ENCODE assay signal across 12 mouse cellular contexts in the genomic region with DNA sequence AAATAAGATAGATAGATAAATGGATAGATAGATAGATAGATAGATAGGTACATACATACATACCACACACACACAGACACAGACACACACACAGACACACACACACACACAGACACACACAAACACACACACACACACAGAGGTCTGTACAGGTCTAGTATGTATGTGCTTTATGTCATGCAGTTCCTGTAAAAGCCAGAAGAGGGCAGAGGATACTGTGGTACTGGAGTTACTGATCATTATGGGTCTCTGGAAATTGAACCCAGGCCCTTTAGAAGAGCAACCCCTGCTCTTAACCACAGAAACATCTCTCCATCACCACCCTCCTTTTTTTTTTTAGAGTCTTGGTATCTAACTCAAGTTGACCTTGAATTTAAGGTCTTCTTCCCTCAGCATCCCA. TPM values are rescaled to one million over a fixed set of nuclear protein-coding genes. Genes with fewer than 3 reads are reported as not detected.
DNase-seq lines count a peak whose midpoint lies in the region; ATAC-seq and TF ChIP-seq lines count a peak whose summit lies in the region.
"Had no signal": no experiment of that assay in that cellular context is flagged by ENCODE, and none has a peak within 500 bp of the region (broad histone marks: within the 10 kb centered on the region; RNA-seq: fewer than 3 reads in every experiment).

No protein-coding gene starts in this region.

- DNase-seq in forebrain, postnatal 0 days, result no peak
- DNase-seq in lung, embryonic 14.5 days, result peak; percentile 47
- no peak for DNase-seq in lung, postnatal 14 days
- peak; percentile 56 for DNase-seq in MN1 (ENCODE audit: low spot score)
- DNase-seq in left cerebral cortex, adult 8-10 months (ENCODE audit: low spot score in 2 of 2), result no peak
- DNase-seq in right cerebral cortex, postnatal 25 days, result no peak
- DNase-seq: layer of hippocampus, adult 9-11 months had no signal

- H3K4me3 ChIP-seq in forebrain, postnatal 0 days (ENCODE audit: low read depth, low read length), result no peak overlapping the region
- H3K4me3 ChIP-seq in forebrain, embryonic 16.5 days (replicated peaks; ENCODE audit: low read length), result no peak overlapping the region
- no peak overlapping the region for H3K4me3 ChIP-seq in lung, embryonic 14.5 days (ENCODE audit: low read depth, low read length)
- H3K4me3 ChIP-seq: forebrain, embryonic 13.5 days; neural tube, embryonic 13.5 days had no signal

- no peaks in the 10 kb centered on the region for H3K27me3 ChIP-seq in forebrain, postnatal 0 days (ENCODE audit: insufficient read depth, low read length)
- H3K27me3 ChIP-seq in forebrain, embryonic 16.5 days (replicated peaks; ENCODE audit: control insufficient read depth, insufficient read depth, low read length), result no peaks in the 10 kb centered on the region
- H3K27me3 ChIP-seq in lung, embryonic 14.5 days (ENCODE audit: insufficient read depth, low read length), result no peaks in the 10 kb centered on the region
- H3K27me3 ChIP-seq: forebrain, embryonic 13.5 days; neural tube, embryonic 13.5 days had no signal

- peak; percentile 50 for TF ChIP-seq CTCF in forebrain, postnatal 0 days (IDR thresholded peaks at IDR 0.05; ENCODE audit: low read depth)
- peak; percentile 54 for TF ChIP-seq CTCF in lung, embryonic 14.5 days (IDR thresholded peaks at IDR 0.05; ENCODE audit: low read depth)

- no peaks in the 10 kb centered on the region for H3K9me3 ChIP-seq in forebrain, postnatal 0 days (ENCODE audit: low read length)
- H3K9me3 ChIP-seq in forebrain, embryonic 16.5 days (ENCODE audit: control insufficient read depth, low read length), result no peaks in the 10 kb centered on the region; the same call in 1 of the 2 replicates
- H3K9me3 ChIP-seq in lung, embryonic 14.5 days (ENCODE audit: low read depth, low read length), result no peaks in the 10 kb centered on the region
- H3K9me3 ChIP-seq: forebrain, embryonic 13.5 days had no signal

- no peaks in the 10 kb centered on the region for H3K36me3 ChIP-seq in forebrain, postnatal 0 days (ENCODE audit: insufficient read depth)
- H3K36me3 ChIP-seq in forebrain, embryonic 16.5 days (ENCODE audit: control insufficient read depth, insufficient read depth), result no peaks in the 10 kb centered on the region
- 0 out of 2 replicates have a peak, but pooled peaks cover 3% of the 10 kb centered on the region for H3K36me3 ChIP-seq in lung, embryonic 14.5 days (ENCODE audit: insufficient read depth)

- H3K9ac ChIP-seq in forebrain, postnatal 0 days, result no peak overlapping the region
- no peak overlapping the region for H3K9ac ChIP-seq in forebrain, embryonic 16.5 days (replicated peaks; ENCODE audit: low read depth, low read length)
- H3K9ac ChIP-seq in lung, embryonic 14.5 days, result no peak overlapping the region
- H3K9ac ChIP-seq: forebrain, embryonic 13.5 days; neural tube, embryonic 13.5 days had no signal

- H3K27ac ChIP-seq in forebrain, postnatal 0 days (ENCODE audit: low read depth, low read length), result no peak overlapping the region
- H3K27ac ChIP-seq in forebrain, embryonic 16.5 days (ENCODE audit: low read length), result no peak overlapping the region
- H3K27ac ChIP-seq in lung, embryonic 14.5 days (ENCODE audit: low read depth), result no peak overlapping the region
- H3K27ac ChIP-seq: forebrain, embryonic 13.5 days; neural tube, embryonic 13.5 days had no signal

- ATAC-seq in forebrain, postnatal 0 days, result no peak
- ATAC-seq in forebrain, embryonic 16.5 days, result no peak
- no peak for ATAC-seq in lung, embryonic 14.5 days (ENCODE audit: insufficient read depth)
- ATAC-seq in megakaryocyte-erythroid progenitor cell, adult 5-6 weeks (replicated peaks; ENCODE audit: low FRiP score, low TSS enrichment, poor library complexity, severe bottlenecking), result 0 out of 2 replicates have a peak, but pooled peaks have one; percentile 35
- ATAC-seq: forebrain, embryonic 13.5 days had no signal

- H3K4me2 ChIP-seq in forebrain, postnatal 0 days (ENCODE audit: low read depth), result no peak overlapping the region
- no peak overlapping the region for H3K4me2 ChIP-seq in forebrain, embryonic 16.5 days (ENCODE audit: low read length)
- no peak overlapping the region for H3K4me2 ChIP-seq in lung, embryonic 14.5 days
- H3K4me2 ChIP-seq: forebrain, embryonic 13.5 days; neural tube, embryonic 13.5 days had no signal

- H3K4me1 ChIP-seq in forebrain, postnatal 0 days (ENCODE audit: insufficient read depth), result peaks cover 6% of the 10 kb centered on the region; the same call in 1 of the 2 replicates
- H3K4me1 ChIP-seq in forebrain, embryonic 16.5 days (replicated peaks; ENCODE audit: control insufficient read depth, insufficient read depth, low read length), result peaks cover 8% of the 10 kb centered on the region
- no peaks in the 10 kb centered on the region for H3K4me1 ChIP-seq in lung, embryonic 14.5 days (ENCODE audit: insufficient read depth)

RNA-seq across cellular contexts. Expression of gene Prr13, which starts 4.8 kb away (rescaled TPM):
- total RNA-seq in forebrain, postnatal 0 days (2014; rRNA removed), result 21.5 and 22.3 TPM in 2 replicates
- 69.9 and 90.9 TPM in 2 replicates for polyA plus RNA-seq in forebrain, postnatal 0 days (2015; fragmentation: Nextera tagmentation; extraction: Ambion mirVana)
- polyA plus RNA-seq in forebrain, embryonic 16.5 days (2015; fragmentation: Nextera tagmentation; extraction: Ambion mirVana), result 79.0 and 80.9 TPM in 2 replicates
- polyA plus RNA-seq in lung, embryonic 14.5 days (2014; fragmentation: Nextera tagmentation; extraction: Ambion mirVana), result 70.9 and 73.8 TPM in 2 replicates
- 61.5 and 97.6 TPM in 2 replicates for total RNA-seq in megakaryocyte-erythroid progenitor cell, adult 5-6 weeks (2014; fragmentation: Nextera tagmentation)
- 50.3 and 54.5 TPM in 2 replicates for total RNA-seq in megakaryocyte-erythroid progenitor cell, adult 5-6 weeks (2017)
- total RNA-seq in left cerebral cortex, adult 8-10 months (2022), result 10 to 100 TPM; 42.3 to 53.7 (median 44.3) TPM

RNA-seq across cellular contexts. Expression of gene Pcbp2, which starts 6.7 kb away (rescaled TPM):
- 134 and 154 TPM in 2 replicates for total RNA-seq in forebrain, postnatal 0 days (2014; rRNA removed)
- polyA plus RNA-seq in forebrain, postnatal 0 days (2015; fragmentation: Nextera tagmentation; extraction: Ambion mirVana), result 102 and 103 TPM in 2 replicates
- 144 and 149 TPM in 2 replicates for polyA plus RNA-seq in forebrain, embryonic 16.5 days (2015; fragmentation: Nextera tagmentation; extraction: Ambion mirVana)
- 280 and 281 TPM in 2 replicates for polyA plus RNA-seq in lung, embryonic 14.5 days (2014; fragmentation: Nextera tagmentation; extraction: Ambion mirVana)
- total RNA-seq in megakaryocyte-erythroid progenitor cell, adult 5-6 weeks (2014; fragmentation: Nextera tagmentation), result 749 and 832 TPM in 2 replicates
- total RNA-seq in megakaryocyte-erythroid progenitor cell, adult 5-6 weeks (2017), result 152 and 207 TPM in 2 replicates
- total RNA-seq in left cerebral cortex, adult 8-10 months (2022), result 100 to 1,000 TPM; 481 to 511 (median 488) TPM

RNA-seq across cellular contexts. Expression of gene Amhr2, which starts 18.5 kb away (rescaled TPM):
- 0.38 and 1.1 TPM in 2 replicates for total RNA-seq in forebrain, postnatal 0 days (2014; rRNA removed)
- polyA plus RNA-seq in forebrain, postnatal 0 days (2015; fragmentation: Nextera tagmentation; extraction: Ambion mirVana), result 0.34 and 0.65 TPM in 2 replicates
- polyA plus RNA-seq in forebrain, embryonic 16.5 days (2015; fragmentation: Nextera tagmentation; extraction: Ambion mirVana), result 0.32 and 0.58 TPM in 2 replicates
- 0.21 and 0.85 TPM in 2 replicates for polyA plus RNA-seq in lung, embryonic 14.5 days (2014; fragmentation: Nextera tagmentation; extraction: Ambion mirVana)
- not detected in 2 replicates for total RNA-seq in megakaryocyte-erythroid progenitor cell, adult 5-6 weeks (2014; fragmentation: Nextera tagmentation)
- total RNA-seq in megakaryocyte-erythroid progenitor cell, adult 5-6 weeks (2017), result not detected in 2 replicates
- 1 to 10 TPM in 1 of 4 experiments, under 1 TPM in 3; 0.73 to 2.0 (median 0.92) TPM for total RNA-seq in left cerebral cortex, adult 8-10 months (2022)

RNA-seq across cellular contexts. Expression of gene Gm10337, which starts 39.9 kb away (rescaled TPM):
- total RNA-seq in forebrain, postnatal 0 days (2014; rRNA removed), result not detected in 2 replicates
- polyA plus RNA-seq in forebrain, postnatal 0 days (2015; fragmentation: Nextera tagmentation; extraction: Ambion mirVana), result 3.7 and 4.2 TPM in 2 replicates
- polyA plus RNA-seq in forebrain, embryonic 16.5 days (2015; fragmentation: Nextera tagmentation; extraction: Ambion mirVana), result 17.3 and 22.2 TPM in 2 replicates
- not detected in 2 replicates for polyA plus RNA-seq in lung, embryonic 14.5 days (2014; fragmentation: Nextera tagmentation; extraction: Ambion mirVana)
- not detected in 2 replicates for total RNA-seq in megakaryocyte-erythroid progenitor cell, adult 5-6 weeks (2014; fragmentation: Nextera tagmentation)
- total RNA-seq in megakaryocyte-erythroid progenitor cell, adult 5-6 weeks (2017), result not detected in 2 replicates
- not detected for total RNA-seq in left cerebral cortex, adult 8-10 months (2022)
- polyA plus RNA-seq: lung, embryonic 16.5 days had no signal

RNA-seq across cellular contexts. Expression of gene Map3k12, which starts 53.2 kb away (rescaled TPM):
- total RNA-seq in forebrain, postnatal 0 days (2014; rRNA removed), result 75.0 and 88.9 TPM in 2 replicates
- 29.6 and 39.4 TPM in 2 replicates for polyA plus RNA-seq in forebrain, postnatal 0 days (2015; fragmentation: Nextera tagmentation; extraction: Ambion mirVana)
- polyA plus RNA-seq in forebrain, embryonic 16.5 days (2015; fragmentation: Nextera tagmentation; extraction: Ambion mirVana), result 58.7 and 69.5 TPM in 2 replicates
- polyA plus RNA-seq in lung, embryonic 14.5 days (2014; fragmentation: Nextera tagmentation; extraction: Ambion mirVana), result 13.2 and 13.9 TPM in 2 replicates
- total RNA-seq in megakaryocyte-erythroid progenitor cell, adult 5-6 weeks (2014; fragmentation: Nextera tagmentation), result 0.39 TPM in 1 of 2 replicates, not detected in the other
- 0.14 and 0.15 TPM in 2 replicates for total RNA-seq in megakaryocyte-erythroid progenitor cell, adult 5-6 weeks (2017)
- total RNA-seq in left cerebral cortex, adult 8-10 months (2022), result 10 to 100 TPM; 85.6 to 93.8 (median 89.3) TPM

Comparison
In these comparisons a context has a peak if more than half of its experiments do, and no peak if none do; other contexts are left out.
1. DNase-seq: peak in lung, embryonic 14.5 days (single experiment) and MN1 (single experiment); none in forebrain, postnatal 0 days (single experiment), lung, postnatal 14 days (single experiment), left cerebral cortex, adult 8-10 months (0 of 2) and right cerebral cortex, postnatal 25 days (single experiment).